Mouse (Mus musculus): ENCODE results near the gene St6galnac3. TPM values are rescaled to one million over a fixed set of nuclear protein-coding genes. Genes with fewer than 3 reads are reported as not detected.

Gene St6galnac3
- total and polyA plus RNA-seq, 3 experiments, result 0.08 to 1.1 (median 0.38) TPM

GRCm38 (mm10) chr3:153587594-153587993 lies 137.4 kb downstream of the St6galnac3 start:
- DNase-seq (ENCODE audit: extremely low read depth), result no peak
- no peak for TF ChIP-seq CTCF (conservative IDR thresholded peaks at IDR 0.05 in 1 of 2, IDR thresholded peaks at IDR 0.05 in 1 of 2; ENCODE audit: low read depth in 2 of 2, low read length in 2 of 2)
- no peak for TF ChIP-seq UBTF (IDR thresholded peaks at IDR 0.05; ENCODE audit: low read depth, low read length)
- no peak for TF ChIP-seq CHD1 (IDR thresholded peaks at IDR 0.05; ENCODE audit: low read depth, low read length)
- TF ChIP-seq HCFC1 (IDR thresholded peaks at IDR 0.05; ENCODE audit: low read depth, low read length), result no peak
- no peak for TF ChIP-seq GABPA (IDR thresholded peaks at IDR 0.05; ENCODE audit: insufficient replicate concordance, low read depth, low read length)
- TF ChIP-seq JUN (IDR thresholded peaks at IDR 0.05; ENCODE audit: insufficient read depth, low read depth, low read length), result no peak
- no peak for TF ChIP-seq BHLHE40 (IDR thresholded peaks at IDR 0.05; ENCODE audit: low read depth, low read length)
- no peak for TF ChIP-seq KAT2A (IDR thresholded peaks at IDR 0.05; ENCODE audit: insufficient replicate concordance, low read length)
- TF ChIP-seq EP300 (IDR thresholded peaks at IDR 0.05; ENCODE audit: low read length), result no peak
- TF ChIP-seq ETS1 (conservative IDR thresholded peaks at IDR 0.05; ENCODE audit: low read depth, low read length), result no peak
- no peak for TF ChIP-seq ZMIZ1 (IDR thresholded peaks at IDR 0.05; ENCODE audit: low read depth, low read length)
- no peak for TF ChIP-seq TCF12 (IDR thresholded peaks at IDR 0.05; ENCODE audit: low read depth, low read length)
- no peak for TF ChIP-seq ZC3H11A (IDR thresholded peaks at IDR 0.05; ENCODE audit: low read depth, low read length)
- TF ChIP-seq USF1 (IDR thresholded peaks at IDR 0.05; ENCODE audit: low read depth, low read length), result no peak
- Histone ChIP-seq H3K4me3 (replicated peaks in 1 of 3; ENCODE audit: low read depth in 2 of 3, low read length in 2 of 3, poor library complexity in 1 of 3) (no peak overlapping the region), H3K4me2 (ENCODE audit: insufficient read depth, low read depth, poor library complexity, severe bottlenecking) (no peak overlapping the region), H3K9me3 (replicated peaks; ENCODE audit: low read length) (peaks cover 3% of the 10 kb centered on the region), H3K27me3 (replicated peaks) (no peaks in the 10 kb centered on the region), H3K9ac (ENCODE audit: insufficient read depth, low read depth) (no peak overlapping the region), H3K27ac (ENCODE audit: insufficient read depth, low read depth) (no peak overlapping the region), H3K79me2 (replicated peaks; ENCODE audit: control insufficient read depth, extremely low read depth, insufficient read depth, poor library complexity, severe bottlenecking) (no peaks in the 10 kb centered on the region), H3K4me1 (ENCODE audit: control insufficient read depth in 1 of 2, insufficient read depth in 2 of 2) (peaks cover 0 to 3% of the 10 kb centered on the region in 2 experiments; a peak in 2 of 4 replicates), H3K36me3 (replicated peaks in 1 of 2; ENCODE audit: control insufficient read depth in 1 of 2, insufficient read depth in 1 of 2, low read length in 1 of 2) (no peaks in the 10 kb centered on the region)
- in situ Hi-C loops (cut with MboI; ENCODE audit: low pct_ligation_motif_present, low pct_unique_long_range_greater_than_20kb, low sequenced_read_pairs), result no loop called here
- dilution Hi-C loops (cut with MboI; ENCODE audit: extremely low pct_ligation_motif_present, extremely low pct_unique_long_range_greater_than_20kb, low sequenced_read_pairs), result no loop called here

GRCm38 (mm10) chr3:153584836-153585235 lies 140.1 kb downstream of the St6galnac3 start:
- no peaks in the 10 kb centered on the region; a peak in 1 of 4 replicates for H3K4me1 ChIP-seq (ENCODE audit: control insufficient read depth in 1 of 2, insufficient read depth in 2 of 2)
- no peak for TF ChIP-seq GABPA (IDR thresholded peaks at IDR 0.05; ENCODE audit: insufficient replicate concordance, low read depth, low read length)
- TF ChIP-seq MAX (IDR thresholded peaks at IDR 0.05; ENCODE audit: low read length), result no peak
- TF ChIP-seq ETS1 (conservative IDR thresholded peaks at IDR 0.05; ENCODE audit: low read depth, low read length), result no peak
- TF ChIP-seq SIN3A (IDR thresholded peaks at IDR 0.05; ENCODE audit: low read length), result no peak
- TF ChIP-seq MXI1 (IDR thresholded peaks at IDR 0.05; ENCODE audit: low read depth, low read length), result no peak
- TF ChIP-seq TBP (conservative IDR thresholded peaks at IDR 0.05; ENCODE audit: low read depth, low read length), result no peak
- H3K36me3 ChIP-seq (replicated peaks in 1 of 2; ENCODE audit: control insufficient read depth in 1 of 2, insufficient read depth in 1 of 2, low read length in 1 of 2), result no peaks in the 10 kb centered on the region
- H3K27me3 ChIP-seq (replicated peaks), result no peaks in the 10 kb centered on the region
- no peaks in the 10 kb centered on the region for H3K9me3 ChIP-seq (replicated peaks; ENCODE audit: low read length)
- H3K4me2 ChIP-seq (ENCODE audit: insufficient read depth, low read depth, poor library complexity, severe bottlenecking), result no peak overlapping the region
- H3K79me2 ChIP-seq (replicated peaks; ENCODE audit: control insufficient read depth, extremely low read depth, insufficient read depth, poor library complexity, severe bottlenecking), result no peaks in the 10 kb centered on the region
- in situ Hi-C loops (cut with MboI; ENCODE audit: low pct_ligation_motif_present, low pct_unique_long_range_greater_than_20kb, low sequenced_read_pairs) (no loop called here), dilution Hi-C loops (cut with MboI; ENCODE audit: extremely low pct_ligation_motif_present, extremely low pct_unique_long_range_greater_than_20kb, low sequenced_read_pairs) (no loop called here)
- no peak overlapping the region for H3K4me3 ChIP-seq (replicated peaks in 1 of 3; ENCODE audit: low read depth in 2 of 3, low read length in 2 of 3, poor library complexity in 1 of 3)
- DNase-seq (ENCODE audit: extremely low read depth), result no peak
- H3K9ac ChIP-seq (ENCODE audit: insufficient read depth, low read depth), result no peak overlapping the region
- no peak overlapping the region for H3K27ac ChIP-seq (ENCODE audit: insufficient read depth, low read depth)

Data from CH12.LX (cell line).